Mouse (Mus musculus) bone marrow, adult 2 months (tissue): ENCODE measurements at regions not wholly inside any gene's neighbourhood (a gene's known extent, or its start where the extent isn't known, plus 50 kb on each side); places are given as distances from the start of the nearest gene placed in this dataset.

Experiments used
- CTCF ChIP-seq: fragments of 200-500 bp; IDR thresholded peaks from 2 replicates; pipeline ENCODE4 v1.5.1; 2011; ENCODE audit warnings: low read length, control low read depth; ENCODE audit not compliant: control insufficient read depth, insufficient read depth
- POLR2A ChIP-seq: fragments of 200-500 bp; IDR thresholded peaks from 2 replicates; pipeline ENCODE4 v1.6.1; 2011; ENCODE audit warnings: low read depth, mild to moderate bottlenecking, control low read depth, low read length, borderline replicate concordance; ENCODE audit not compliant: control insufficient read depth

DNA sequence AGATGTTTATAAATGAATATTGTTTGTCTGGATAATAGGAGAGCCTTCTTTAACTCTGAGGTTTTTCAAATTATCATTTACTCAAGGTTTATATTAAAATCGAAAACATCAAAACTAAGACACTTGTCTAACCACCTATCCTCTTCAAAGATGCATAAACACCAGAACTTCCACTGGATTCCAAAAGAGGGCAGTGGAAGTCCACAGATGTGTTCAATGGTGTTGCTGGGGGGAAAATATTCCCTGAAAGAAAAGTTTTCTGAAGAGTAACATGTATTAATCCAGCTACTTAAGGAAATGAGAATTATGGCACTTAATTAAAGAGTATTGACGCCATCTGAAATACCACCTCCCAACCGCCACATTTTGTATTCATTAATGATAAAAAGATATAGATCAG is 586.9 kb downstream of the Kcnj2 start:
- TF ChIP-seq POLR2A (no peak), CTCF (no peak)
